Mouse (Mus musculus) ES-E14 (cell line): ENCODE measurements at regions not wholly inside any gene's neighbourhood (a gene's known extent, or its start where the extent isn't known, plus 50 kb on each side); places are given as distances from the start of the nearest gene placed in this dataset.

Source experiments
- DNase-seq: peaks from one replicate; pipeline ENCODE4 v3.0.0-alpha.2; 2013; ENCODE audit warnings: low read depth, low spot score
- H3K27ac ChIP-seq: 2 replicates; pipeline ENCODE4 v1.5.1; 2012; ENCODE audit warnings: low read depth, mild to moderate bottlenecking, low read length, moderate library complexity, mixed read lengths; ENCODE audit not compliant: poor library complexity, insufficient read depth, severe bottlenecking
- H3K36me3 ChIP-seq: 2 replicates; pipeline ENCODE4 v1.6.1; 2012; ENCODE audit warnings: mild to moderate bottlenecking, low read length, moderate library complexity, mixed read lengths; ENCODE audit not compliant: control insufficient read depth, poor library complexity, insufficient read depth, severe bottlenecking
- H3K4me1 ChIP-seq, 2 experiments: fragments of 150-350 bp in 1 of 2; sonication (generic) in 1 of 2; 2 replicates each; pipeline ENCODE4 v1.6.1; 2012; ENCODE audit warnings: low read length in 2 of 2, mild to moderate bottlenecking in 1 of 2, mixed read lengths in 1 of 2; ENCODE audit not compliant: control insufficient read depth in 2 of 2, insufficient read depth in 2 of 2, poor library complexity in 1 of 2
- H3K4me3 ChIP-seq, 2 experiments: fragments of 150-350 bp in 1 of 2; sonication (generic) in 1 of 2; 2 replicates each; pipeline ENCODE4 v1.5.1; 2012; ENCODE audit warnings: low read length in 2 of 2, low read depth in 1 of 2, mild to moderate bottlenecking in 1 of 2, mixed read lengths in 1 of 2; ENCODE audit not compliant: insufficient read depth in 1 of 2, poor library complexity in 1 of 2, severe bottlenecking in 1 of 2
- H3K9ac ChIP-seq: 2 replicates; pipeline ENCODE4 v1.6.1; 2012; ENCODE audit warnings: low read depth, mild to moderate bottlenecking, low read length, mixed read lengths; ENCODE audit not compliant: poor library complexity, insufficient read depth, severe bottlenecking
- H3K9me3 ChIP-seq: fragments of 150-350 bp; sonication (generic); 2 replicates; pipeline ENCODE4 v1.6.1; 2012; ENCODE audit warnings: low read depth, mild to moderate bottlenecking, low read length; ENCODE audit not compliant: control insufficient read depth, insufficient read depth
- CHD2 ChIP-seq: IDR thresholded peaks from 2 replicates; pipeline ENCODE4 v1.6.1; 2014; ENCODE audit warnings: mild to moderate bottlenecking, low read depth, low read length, inconsistent platforms
- HCFC1 ChIP-seq: IDR thresholded peaks from 2 replicates; pipeline ENCODE4 v1.6.1; 2012; ENCODE audit warnings: low read length, inconsistent platforms, borderline replicate concordance; ENCODE audit not compliant: insufficient read depth
- MAFK ChIP-seq: IDR thresholded peaks from 2 replicates; pipeline ENCODE4 v1.6.1; 2014; ENCODE audit warnings: mild to moderate bottlenecking, low read depth, low read length, inconsistent platforms; ENCODE audit not compliant: insufficient read depth
- ZC3H11A ChIP-seq: IDR thresholded peaks from 2 replicates; pipeline ENCODE4 v1.6.1; 2012; ENCODE audit warnings: low read depth, mild to moderate bottlenecking, inconsistent platforms, low read length, borderline replicate concordance
- ZNF384 ChIP-seq: IDR thresholded peaks from 2 replicates; pipeline ENCODE4 v1.6.1; 2012; ENCODE audit warnings: low read depth, low read length, inconsistent platforms
- in situ Hi-C, 2 experiments: fragments of 600-800 bp; cut with MboI; formaldehyde crosslinking; loops; one replicate each; pipeline ENCODE4 v1.15.1; 2025; ENCODE audit warnings: low sequenced_read_pairs in 2 of 2, inconsistent platforms in 1 of 2; ENCODE audit not compliant: unreplicated experiment in 2 of 2

DNA sequence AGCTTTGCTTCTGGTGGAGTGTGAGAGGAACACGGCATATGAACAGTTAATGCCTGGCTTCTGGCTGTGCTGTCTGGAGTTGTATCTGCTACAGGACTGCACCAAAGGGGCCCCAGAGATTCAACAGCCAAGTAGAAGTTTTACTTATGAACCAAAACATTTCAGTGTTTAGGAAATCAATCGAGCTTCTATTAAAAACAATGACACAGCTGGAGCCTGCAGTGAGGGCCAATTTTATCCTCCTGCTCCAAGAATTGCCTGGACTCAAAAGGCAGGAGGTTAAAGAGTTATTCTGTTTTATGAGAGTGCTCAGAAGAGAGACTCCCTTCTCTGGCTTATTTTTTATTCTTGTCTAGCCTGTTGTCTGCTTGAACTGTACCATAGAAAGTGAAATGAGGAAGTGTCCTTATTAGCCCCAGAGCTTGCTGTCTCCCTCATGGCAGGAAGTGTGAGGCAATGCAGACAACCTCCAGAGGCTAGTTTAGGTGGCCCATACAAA lies 269.1 kb downstream of the Gm11232 start:
- Histone ChIP-seq H3K4me1 (no peaks in the 10 kb centered on the region), H3K9me3 (no peaks in the 10 kb centered on the region), H3K9ac (no peak overlapping the region), H3K4me3 (no peak overlapping the region), H3K27ac (no peak overlapping the region), H3K36me3 (no peaks in the 10 kb centered on the region)
- DNase-seq = no peak
- in situ Hi-C loops = no loop called here
- TF ChIP-seq ZC3H11A = no peak
- no peak for TF ChIP-seq ZNF384
- no peak for TF ChIP-seq HCFC1
- no peak for TF ChIP-seq CHD2

DNA sequence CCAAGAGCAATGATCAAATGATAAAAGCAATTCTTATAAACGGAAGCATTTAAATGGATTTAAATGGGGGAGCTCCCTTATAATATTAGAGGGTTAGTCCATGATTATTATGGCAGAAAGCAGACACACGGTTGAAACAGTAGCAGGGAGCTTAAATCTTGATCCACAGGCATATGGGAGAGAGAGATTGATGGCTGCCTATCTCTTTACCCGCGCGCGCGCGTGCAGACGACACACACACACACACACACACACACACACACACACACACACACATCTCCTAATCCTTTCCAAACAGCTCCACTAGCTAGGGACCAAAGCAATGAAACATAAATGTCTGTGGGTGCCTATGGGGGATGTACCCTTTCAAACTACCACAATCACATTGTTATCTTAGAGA lies 269.7 kb downstream of the Gm11232 start:
- Histone ChIP-seq H3K9me3 (no peaks in the 10 kb centered on the region), H3K27ac (no peak overlapping the region), H3K9ac (no peak overlapping the region), H3K4me3 (no peak overlapping the region), H3K36me3 (no peaks in the 10 kb centered on the region), H3K4me1 (no peaks in the 10 kb centered on the region)
- no peak for DNase-seq
- in situ Hi-C loops = no loop called here
- TF ChIP-seq CHD2 (no peak), ZC3H11A (no peak), ZNF384 (no peak), MAFK (no peak), HCFC1 (no peak)

DNA sequence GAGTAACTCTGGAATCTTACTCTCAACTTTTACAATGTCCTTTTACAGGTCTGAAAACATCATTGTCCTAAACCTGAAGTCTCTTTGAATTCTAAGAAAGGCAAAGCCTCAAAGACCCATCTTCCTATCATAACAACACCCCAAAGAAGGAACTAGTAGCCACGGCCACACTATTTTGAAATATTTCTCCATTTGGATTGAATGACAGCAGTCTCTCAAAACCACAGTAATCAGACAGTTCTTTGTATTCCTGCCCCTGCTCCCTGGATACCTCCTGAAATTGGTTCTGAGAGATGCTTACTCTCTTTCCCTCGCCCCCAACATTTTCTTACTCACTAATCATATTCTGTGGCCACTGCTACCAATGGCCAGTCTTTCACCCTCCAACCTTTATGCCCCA lies 276.8 kb downstream of the Gm11232 start:
- in situ Hi-C loops = no loop called here
- no peaks in the 10 kb centered on the region for H3K9me3 ChIP-seq
- H3K4me3 ChIP-seq = no peak overlapping the region
- H3K27ac ChIP-seq = no peak overlapping the region
- no peaks in the 10 kb centered on the region for H3K4me1 ChIP-seq
- TF ChIP-seq ZC3H11A = no peak
- TF ChIP-seq ZNF384 = no peak
- no peak for TF ChIP-seq CHD2
- TF ChIP-seq MAFK = no peak
- no peak for TF ChIP-seq HCFC1
- no peak for DNase-seq
- no peak overlapping the region for H3K9ac ChIP-seq
- no peaks in the 10 kb centered on the region for H3K36me3 ChIP-seq

DNA sequence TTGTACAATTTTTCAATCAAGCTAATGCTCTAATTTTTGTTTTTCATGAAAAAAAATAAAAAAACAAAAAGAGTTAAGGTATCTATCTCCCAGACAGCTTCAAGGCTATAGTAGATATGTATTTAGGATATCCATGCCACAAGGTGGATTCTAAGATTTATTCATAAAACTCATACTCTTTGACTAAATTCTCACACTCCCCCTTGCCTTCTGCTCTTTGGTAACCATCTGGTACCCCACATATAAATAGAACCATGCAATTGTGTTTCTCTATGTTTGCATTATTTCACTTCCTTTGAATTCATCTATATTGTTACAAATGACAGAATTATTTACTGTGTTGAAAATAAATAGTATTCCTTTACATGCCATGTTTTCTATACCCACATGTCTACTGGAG lies 287.2 kb downstream of the Gm11232 start:
- no peaks in the 10 kb centered on the region for H3K9me3 ChIP-seq
- in situ Hi-C loops = no loop called here
- no peak overlapping the region for H3K27ac ChIP-seq
- TF ChIP-seq ZNF384 (no peak), MAFK (no peak), CHD2 (no peak), ZC3H11A (no peak), HCFC1 (no peak)
- no peak for DNase-seq
- H3K4me3 ChIP-seq = no peak overlapping the region
- no peaks in the 10 kb centered on the region for H3K4me1 ChIP-seq
- H3K9ac ChIP-seq = no peak overlapping the region
- H3K36me3 ChIP-seq = no peaks in the 10 kb centered on the region

DNA sequence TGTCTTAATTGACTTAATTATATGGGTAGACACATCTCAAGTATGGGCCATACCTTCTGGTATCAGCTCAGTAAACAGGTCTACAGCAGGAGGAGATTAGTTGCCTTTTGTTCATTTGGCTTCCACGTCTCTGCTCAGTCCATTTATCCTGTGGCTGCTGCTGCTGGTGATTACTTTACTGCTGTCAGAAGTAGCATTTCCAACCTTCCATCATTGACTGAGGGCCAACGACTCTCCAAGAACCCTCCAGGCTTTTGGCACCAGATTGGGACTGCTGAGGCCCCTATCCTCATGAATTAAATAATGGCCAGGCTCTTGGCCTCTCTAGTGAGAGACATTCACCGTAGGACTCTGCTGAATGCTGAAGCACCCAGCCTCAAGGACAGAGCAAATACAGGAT lies 303.0 kb downstream of the Gm11232 start:
- no peak for DNase-seq
- in situ Hi-C loops = no loop called here
- TF ChIP-seq CHD2 = no peak
- no peak for TF ChIP-seq ZC3H11A
- no peak for TF ChIP-seq MAFK
- no peak for TF ChIP-seq HCFC1
- no peak for TF ChIP-seq ZNF384
- Histone ChIP-seq H3K9ac (no peak overlapping the region), H3K4me1 (no peaks in the 10 kb centered on the region), H3K36me3 (no peaks in the 10 kb centered on the region), H3K27ac (no peak overlapping the region), H3K9me3 (no peaks in the 10 kb centered on the region), H3K4me3 (no peak overlapping the region)
